Mouse (Mus musculus) midbrain, embryonic 11.5 days (tissue): Measurements from ENCODE around the gene Tas1r3. TPM values are rescaled to one million over a fixed set of nuclear protein-coding genes. Genes with fewer than 3 reads are reported as not detected.
A peak's percentile ranks its signal among the peaks of the same experiment; 100 is the strongest.

Experiments
- ATAC-seq: fragments of 200-750 bp; cut with Nextera tagmentation; 2 replicates; pipeline ENCODE4 v1.8.0; 2017; ENCODE audit warnings: moderate TSS enrichment, moderate library complexity; ENCODE audit not compliant: low FRiP score
- DNase-seq: peaks from one replicate; pipeline ENCODE4 v3.0.0; 2015; ENCODE audit warnings: low spot score; ENCODE audit errors: missing footprints
- H3K27ac ChIP-seq: fragments of 300-500 bp; sonication (generic); 2 replicates; pipeline ENCODE4 v1.5.1; 2014; ENCODE audit warnings: low read depth, low read length
- H3K27me3 ChIP-seq: fragments of 300-500 bp; sonication (generic); 2 replicates; pipeline ENCODE4 v1.6.1; 2014; ENCODE audit warnings: mild to moderate bottlenecking, low read length, moderate library complexity, mixed read lengths; ENCODE audit not compliant: control insufficient read depth, insufficient read depth
- H3K36me3 ChIP-seq: fragments of 300-500 bp; sonication (generic); 2 replicates; pipeline ENCODE4 v1.6.1; 2014; ENCODE audit warnings: mild to moderate bottlenecking, low read length, moderate library complexity, mixed read lengths; ENCODE audit not compliant: control insufficient read depth, insufficient read depth
- H3K4me1 ChIP-seq: fragments of 300-500 bp; sonication (generic); 2 replicates; pipeline ENCODE4 v1.6.1; 2014; ENCODE audit warnings: low read length; ENCODE audit not compliant: control insufficient read depth, insufficient read depth
- H3K4me2 ChIP-seq: fragments of 300-500 bp; sonication (generic); 2 replicates; pipeline ENCODE4 v1.6.1; 2014; ENCODE audit warnings: mild to moderate bottlenecking, moderate library complexity
- H3K4me3 ChIP-seq: fragments of 300-500 bp; sonication (generic); 2 replicates; pipeline ENCODE4 v1.5.1; 2014; ENCODE audit warnings: low read depth, low read length
- H3K9ac ChIP-seq: fragments of 300-500 bp; sonication (generic); 2 replicates; pipeline ENCODE4 v1.6.1; 2014; ENCODE audit warnings: low read length
- H3K9me3 ChIP-seq: fragments of 300-500 bp; sonication (generic); 2 replicates; pipeline ENCODE4 v1.6.1; 2016; ENCODE audit warnings: low read length; ENCODE audit not compliant: control insufficient read depth
- WGBS: fragments of 180-500 bp; shearing (Covaris S2); extraction: QIAGEN DNeasy Blood & Tissue Kit; methylation state at CpG from one replicate; pipeline ENCODE4 v1.1.7; 2014; 5-methylcytosine and 5-hydroxymethylcytosine counted together
- polyA plus RNA-seq: library from polyadenylated mRNA; unstranded; fragments of >200 nt; fragmentation: Nextera tagmentation; extraction: Ambion mirVana; gene quantifications from 2 replicates; pipeline ENCODE4 v1.2.1, GENCODE M21; 2014

Tas1r3 gene
- 0.34 and 0.59 TPM in 2 replicates for polyA plus RNA-seq

DNA sequence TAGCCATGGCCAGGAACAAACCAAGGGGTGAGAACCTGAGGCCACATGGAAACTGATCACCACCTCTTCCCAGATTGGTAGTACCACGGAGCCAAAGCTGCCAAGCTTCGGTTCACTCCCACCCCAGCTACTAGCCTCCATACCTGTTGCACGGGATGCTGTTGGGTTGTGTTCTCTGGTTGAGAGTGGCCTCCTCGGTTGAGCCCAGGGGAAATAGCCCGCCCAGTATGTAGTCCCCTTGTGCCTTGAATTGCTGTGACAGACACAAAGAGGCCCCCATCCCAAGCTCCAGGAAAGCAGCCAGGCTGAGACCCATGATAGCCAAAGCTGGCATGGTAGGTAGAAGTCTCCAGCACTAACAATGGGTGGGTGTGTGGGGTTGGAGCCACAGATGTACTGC is at the start of gene Tas1r3:
Tas1r3 (minus strand) TSS at position 362 of the 400 bp plus-strand sequence.
- H3K27me3 ChIP-seq = no peaks in the 10 kb centered on the region
- no peak for ATAC-seq
- 79% methylated on average over 5 of the region's 5 CpGs for WGBS
- no peaks in the 10 kb centered on the region for H3K4me1 ChIP-seq
- H3K9me3 ChIP-seq = no peaks in the 10 kb centered on the region
- no peak within 1 kb of the TSS for H3K4me2 ChIP-seq
- no peak within 1 kb of the TSS for H3K27ac ChIP-seq
- no peak within 1 kb of the TSS for H3K4me3 ChIP-seq
- peaks cover 9% of the 10 kb centered on the region; the same call in 1 of the 2 replicates for H3K36me3 ChIP-seq
- no peak within 1 kb of the TSS for H3K9ac ChIP-seq
- no peak for DNase-seq

DNA sequence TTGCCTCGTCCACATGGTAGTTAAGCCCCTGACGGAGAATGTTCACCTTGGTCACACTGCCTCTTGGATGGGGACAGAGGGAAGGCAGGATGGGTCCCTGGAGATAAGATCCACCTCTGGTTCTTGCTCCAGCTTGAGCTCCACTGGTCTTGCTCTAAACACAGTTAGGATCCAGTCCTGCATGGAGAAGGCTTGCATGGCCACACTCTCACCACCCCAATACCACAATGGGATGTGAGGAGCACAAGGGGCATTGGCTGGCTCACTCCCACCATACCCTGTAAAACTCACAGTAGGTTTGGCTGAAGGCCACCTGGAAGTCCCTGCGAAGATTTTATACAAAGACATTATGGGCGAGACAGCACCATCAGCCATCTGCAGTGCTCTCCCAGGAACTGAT is 45.6 kb upstream of the Tas1r3 start:
- ATAC-seq = no peak
- no peaks in the 10 kb centered on the region for H3K4me1 ChIP-seq
- peaks cover 10% of the 10 kb centered on the region for H3K36me3 ChIP-seq
- no peaks in the 10 kb centered on the region for H3K9me3 ChIP-seq
- no peaks in the 10 kb centered on the region for H3K27me3 ChIP-seq
- no peak overlapping the region for H3K9ac ChIP-seq
- H3K27ac ChIP-seq = no peak overlapping the region
- WGBS = 88% methylated on average over 4 of the region's 4 CpGs
- peak; percentile 60 for DNase-seq
- H3K4me3 ChIP-seq = no peak overlapping the region
- H3K4me2 ChIP-seq = no peak overlapping the region

DNA sequence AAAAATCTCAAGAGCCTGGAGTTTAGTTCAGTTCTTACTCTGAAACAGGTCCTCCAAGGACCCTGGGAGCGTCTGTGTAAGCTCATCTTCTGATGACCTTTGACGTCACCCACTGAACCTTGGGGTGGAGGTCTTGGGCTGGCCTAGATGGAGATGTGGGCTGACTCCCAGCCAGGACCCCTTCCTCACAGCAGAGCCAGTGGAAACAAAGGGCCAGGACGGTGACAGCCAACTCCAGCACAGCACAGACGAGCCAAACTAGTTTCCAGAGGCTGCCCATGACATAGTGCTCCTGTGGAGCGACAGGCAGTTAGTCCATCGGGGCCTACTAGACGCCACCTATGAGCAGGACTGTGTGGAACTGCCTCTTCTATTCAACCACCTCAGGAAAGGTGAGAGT is 45.1 kb upstream of the Tas1r3 start:
- WGBS = 78% methylated on average over 7 of the region's 7 CpGs
- H3K4me2 ChIP-seq = no peak overlapping the region
- no peaks in the 10 kb centered on the region for H3K27me3 ChIP-seq
- no peaks in the 10 kb centered on the region for H3K9me3 ChIP-seq
- no peaks in the 10 kb centered on the region for H3K4me1 ChIP-seq
- DNase-seq = peak; percentile 69
- no peak for ATAC-seq
- H3K27ac ChIP-seq = no peak overlapping the region
- peaks cover 12% of the 10 kb centered on the region for H3K36me3 ChIP-seq
- no peak overlapping the region for H3K9ac ChIP-seq
- no peak overlapping the region for H3K4me3 ChIP-seq

DNA sequence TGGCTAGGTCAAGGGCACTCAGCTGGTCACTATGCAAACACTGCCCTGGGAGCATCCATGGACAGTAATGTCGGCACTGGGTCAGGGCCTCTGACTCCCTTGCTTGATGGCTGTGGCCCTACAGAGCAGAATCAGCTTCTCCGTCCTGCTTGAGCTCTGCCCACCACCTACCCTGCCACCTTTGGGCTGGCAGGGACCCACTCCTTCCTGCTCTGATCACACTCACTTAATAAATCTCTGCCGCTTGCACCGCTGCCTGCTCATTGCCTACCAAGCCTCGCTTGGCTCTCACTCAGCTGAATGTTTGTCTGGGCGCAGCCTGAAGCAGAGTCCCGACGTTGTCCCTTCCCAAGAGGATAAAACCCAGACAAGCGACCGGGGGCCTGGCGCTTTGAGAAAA is 43.8 kb upstream of the Tas1r3 start:
- Histone ChIP-seq H3K4me3 (no peak overlapping the region), H3K27ac (no peak overlapping the region), H3K27me3 (no peaks in the 10 kb centered on the region), H3K4me1 (no peaks in the 10 kb centered on the region), H3K9ac (no peak overlapping the region), H3K9me3 (no peaks in the 10 kb centered on the region), H3K36me3 (peaks cover 23% of the 10 kb centered on the region), H3K4me2 (no peak overlapping the region)
- no peak for DNase-seq
- 86% methylated on average over 11 of the region's 11 CpGs for WGBS
- ATAC-seq = no peak

DNA sequence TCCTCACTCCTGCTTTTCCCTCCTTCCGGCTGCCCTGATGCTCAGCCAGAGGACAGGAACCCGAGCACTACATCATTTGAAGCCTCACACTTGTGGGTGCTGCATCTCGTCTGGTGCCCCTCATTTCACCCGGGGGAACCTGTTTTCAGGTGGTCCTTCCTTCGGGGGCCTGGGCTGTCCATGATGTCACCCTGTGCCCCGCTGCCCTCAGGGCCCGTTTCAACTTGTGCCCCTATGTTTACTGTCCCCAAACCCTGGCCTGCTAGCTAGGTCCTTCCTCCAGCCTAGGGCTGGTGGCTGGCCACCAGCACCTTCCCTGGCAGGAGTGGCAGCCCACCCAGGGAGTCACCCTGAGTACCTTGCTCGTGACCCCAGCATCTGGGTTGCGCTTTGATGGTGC is 43.0 kb upstream of the Tas1r3 start:
- no peaks in the 10 kb centered on the region for H3K4me1 ChIP-seq
- no peak overlapping the region for H3K4me3 ChIP-seq
- H3K27me3 ChIP-seq = no peaks in the 10 kb centered on the region
- H3K27ac ChIP-seq = no peak overlapping the region
- no peaks in the 10 kb centered on the region for H3K9me3 ChIP-seq
- DNase-seq = no peak
- ATAC-seq = no peak
- H3K4me2 ChIP-seq = no peak overlapping the region
- 87% methylated on average over 9 of the region's 9 CpGs for whole genome bisulfite sequencing
- H3K36me3 ChIP-seq = peaks cover 28% of the 10 kb centered on the region
- no peak overlapping the region for H3K9ac ChIP-seq

DNA sequence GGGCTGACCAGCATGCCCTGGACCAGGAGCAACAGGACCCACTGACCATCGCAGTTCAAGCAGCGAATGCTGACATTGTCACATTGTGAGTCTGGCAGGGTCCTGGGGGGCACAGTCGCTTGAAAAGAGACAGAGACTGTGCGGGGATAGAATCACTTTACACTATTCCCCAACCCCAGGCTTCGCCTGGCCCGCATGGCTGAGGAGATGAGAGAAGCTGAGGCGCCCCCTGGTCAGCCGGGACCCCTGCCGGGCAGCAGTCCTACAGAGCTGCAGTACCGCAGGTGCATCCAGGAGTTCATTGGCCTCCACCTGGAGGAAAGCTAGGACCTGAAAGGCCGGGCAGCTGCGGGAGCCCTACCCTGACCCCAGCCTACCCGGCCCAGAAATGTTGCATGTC is 42.5 kb upstream of the Tas1r3 start:
- Histone ChIP-seq H3K4me1 (no peaks in the 10 kb centered on the region), H3K4me2 (no peak overlapping the region), H3K36me3 (peaks cover 28% of the 10 kb centered on the region), H3K4me3 (no peak overlapping the region), H3K9me3 (no peaks in the 10 kb centered on the region), H3K27ac (no peak overlapping the region), H3K27me3 (no peaks in the 10 kb centered on the region), H3K9ac (no peak overlapping the region)
- no peak for ATAC-seq
- WGBS = 85% methylated on average over 13 of the region's 13 CpGs
- DNase-seq = peak; percentile 41

DNA sequence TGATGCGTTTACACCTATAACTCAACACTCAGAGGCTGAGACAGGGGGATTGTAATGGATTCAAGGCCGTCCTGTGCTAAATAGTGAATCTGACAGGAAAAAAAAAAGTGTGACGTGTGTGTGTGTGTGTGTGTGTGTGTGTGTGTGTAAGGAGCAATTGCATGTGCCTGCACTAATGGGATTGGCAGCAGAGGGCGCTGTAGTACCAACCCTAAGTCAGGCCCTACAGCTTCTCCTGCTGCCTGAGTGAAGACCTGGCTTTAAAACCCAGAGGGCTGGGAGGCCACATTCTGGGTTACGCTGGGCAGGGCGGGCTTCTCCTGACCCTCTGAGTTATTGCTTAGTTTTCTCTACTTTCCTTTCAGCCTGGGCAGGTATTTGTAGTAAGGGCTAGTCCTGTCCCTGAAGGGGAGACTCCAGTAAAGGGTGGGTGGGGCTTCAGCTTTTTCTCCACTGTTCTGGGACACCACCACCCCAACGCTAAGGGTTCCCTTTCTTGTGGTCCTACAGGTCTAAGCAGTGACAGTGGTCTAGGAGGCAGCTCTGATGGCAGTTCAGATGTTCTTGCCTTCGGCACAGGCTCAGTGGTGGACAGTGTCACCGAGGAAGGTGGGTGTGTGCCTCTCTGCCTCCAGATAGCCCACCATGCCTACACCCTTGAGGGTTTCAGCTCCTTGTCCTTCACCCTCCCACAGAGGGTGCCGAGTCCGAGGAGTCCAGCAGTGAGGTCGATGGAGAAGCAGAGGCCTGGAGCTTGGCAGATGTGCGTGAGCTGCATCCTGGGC is 41.3 kb upstream of the Tas1r3 start:
- no peak overlapping the region for H3K9ac ChIP-seq
- H3K27me3 ChIP-seq = no peaks in the 10 kb centered on the region
- H3K4me3 ChIP-seq = no peak overlapping the region
- no peak overlapping the region for H3K27ac ChIP-seq
- H3K4me1 ChIP-seq = no peaks in the 10 kb centered on the region
- peak; percentile 83 for DNase-seq
- H3K9me3 ChIP-seq = no peaks in the 10 kb centered on the region
- H3K4me2 ChIP-seq = no peak overlapping the region
- H3K36me3 ChIP-seq = peaks cover 33% of the 10 kb centered on the region
- no peak for ATAC-seq
- 92% methylated on average over 13 of the region's 13 CpGs for WGBS

DNA sequence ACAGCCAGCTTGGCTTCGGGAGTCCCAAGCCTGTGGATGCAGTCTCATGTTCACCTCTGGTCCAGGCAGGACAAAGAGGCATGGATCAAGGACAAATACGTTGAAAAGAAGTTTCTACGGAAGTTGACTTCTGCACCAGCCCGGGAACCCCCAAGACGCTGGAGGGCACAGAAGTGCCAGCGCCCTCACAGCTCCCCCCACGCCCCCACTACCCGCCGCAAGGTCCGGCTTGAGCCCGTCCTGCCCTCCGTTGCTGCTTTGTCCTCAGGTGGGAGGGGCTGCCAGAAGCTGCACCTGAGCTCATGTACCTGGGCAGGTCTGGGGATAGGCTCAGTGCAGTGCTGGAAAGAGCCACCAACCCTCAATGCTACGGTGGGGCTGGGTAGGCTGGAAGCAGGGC is 40.1 kb upstream of the Tas1r3 start:
- H3K4me1 ChIP-seq = no peaks in the 10 kb centered on the region
- no peak overlapping the region for H3K4me3 ChIP-seq
- no peak overlapping the region for H3K4me2 ChIP-seq
- WGBS = 94% methylated on average over 13 of the region's 13 CpGs
- ATAC-seq (no peak), DNase-seq (no peak)
- H3K27me3 ChIP-seq = no peaks in the 10 kb centered on the region
- H3K9me3 ChIP-seq = no peaks in the 10 kb centered on the region
- H3K27ac ChIP-seq = no peak overlapping the region
- peaks cover 35% of the 10 kb centered on the region for H3K36me3 ChIP-seq
- no peak overlapping the region for H3K9ac ChIP-seq

DNA sequence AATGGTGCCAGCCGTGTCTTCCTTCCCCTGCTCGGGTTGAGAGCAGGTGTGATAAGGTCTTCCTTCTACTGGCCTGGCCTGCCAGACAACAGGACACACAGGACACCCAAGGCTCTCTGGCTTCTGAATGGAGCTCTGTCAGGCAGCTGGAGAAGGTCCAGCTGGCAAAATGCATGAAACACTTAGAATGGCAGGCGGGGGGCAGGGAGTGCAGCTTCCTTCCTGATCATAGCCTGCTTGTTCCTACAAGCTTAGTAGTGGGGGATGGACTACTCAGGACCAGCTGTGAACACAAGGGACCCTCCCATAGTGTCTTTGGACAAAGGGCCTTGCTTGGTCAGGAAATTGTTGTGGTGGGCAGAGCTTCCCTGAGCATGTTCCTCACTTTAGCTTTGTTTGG is 38.0 kb upstream of the Tas1r3 start:
- Histone ChIP-seq H3K4me1 (no peaks in the 10 kb centered on the region), H3K36me3 (peaks cover 39% of the 10 kb centered on the region), H3K9me3 (no peaks in the 10 kb centered on the region), H3K27ac (no peak overlapping the region), H3K4me3 (no peak overlapping the region), H3K4me2 (no peak overlapping the region), H3K9ac (no peak overlapping the region), H3K27me3 (no peaks in the 10 kb centered on the region)
- no peak for DNase-seq
- WGBS = 93% methylated on average over 3 of the region's 3 CpGs
- no peak for ATAC-seq
